Mouse (Mus musculus) frontal cortex, postnatal 36 days (tissue): Measurements from ENCODE around the gene Slc25a5.

ENCODE experiments used
- DNase-seq, 2 experiments: peaks; one replicate each; pipeline ENCODE4 v3.0.0; 2022; ENCODE audit warnings: low spot score in 2 of 2

The Slc25a5 gene

DNA sequence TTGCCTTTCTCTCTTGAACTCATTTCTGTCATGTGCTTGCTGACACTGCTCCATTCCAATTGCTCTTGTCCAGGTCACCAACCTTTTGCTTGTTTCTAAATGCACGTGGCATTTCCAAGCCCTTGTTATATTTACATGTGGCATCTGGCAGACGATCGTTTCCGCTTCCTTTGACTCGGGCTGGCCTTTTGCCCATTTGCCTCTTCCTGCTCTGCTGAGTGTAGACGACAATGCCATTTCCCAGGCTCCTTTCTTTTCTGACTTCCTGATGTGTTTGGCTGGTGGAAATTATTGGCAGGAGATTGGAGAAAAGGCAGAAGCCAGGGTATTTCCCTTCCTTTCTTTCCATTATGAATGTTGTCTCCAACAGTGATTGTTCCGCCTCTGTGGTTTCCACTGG, 43.9 kb downstream of the Slc25a5 start:
- DNase-seq: no peak

DNA sequence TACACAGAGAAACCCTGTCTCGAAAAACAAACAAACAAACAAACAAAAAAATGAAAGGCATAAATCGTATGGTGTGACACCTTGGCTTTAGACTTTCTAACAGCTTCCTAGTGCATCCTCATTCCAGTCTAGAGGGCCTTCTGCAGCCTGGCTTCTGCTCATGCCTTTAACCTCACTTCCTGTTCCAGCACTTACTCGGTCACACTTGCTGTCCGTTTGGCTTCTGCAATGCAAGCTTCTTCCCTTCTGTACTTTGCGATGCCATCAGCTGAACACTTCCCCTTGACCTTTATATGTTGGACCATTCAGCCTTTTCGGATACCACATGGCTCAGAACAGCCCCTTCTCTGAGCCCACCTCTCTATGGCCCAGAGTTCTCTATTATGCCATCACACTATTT, 46.2 kb downstream of the Slc25a5 start:
- DNase-seq: no peak

DNA sequence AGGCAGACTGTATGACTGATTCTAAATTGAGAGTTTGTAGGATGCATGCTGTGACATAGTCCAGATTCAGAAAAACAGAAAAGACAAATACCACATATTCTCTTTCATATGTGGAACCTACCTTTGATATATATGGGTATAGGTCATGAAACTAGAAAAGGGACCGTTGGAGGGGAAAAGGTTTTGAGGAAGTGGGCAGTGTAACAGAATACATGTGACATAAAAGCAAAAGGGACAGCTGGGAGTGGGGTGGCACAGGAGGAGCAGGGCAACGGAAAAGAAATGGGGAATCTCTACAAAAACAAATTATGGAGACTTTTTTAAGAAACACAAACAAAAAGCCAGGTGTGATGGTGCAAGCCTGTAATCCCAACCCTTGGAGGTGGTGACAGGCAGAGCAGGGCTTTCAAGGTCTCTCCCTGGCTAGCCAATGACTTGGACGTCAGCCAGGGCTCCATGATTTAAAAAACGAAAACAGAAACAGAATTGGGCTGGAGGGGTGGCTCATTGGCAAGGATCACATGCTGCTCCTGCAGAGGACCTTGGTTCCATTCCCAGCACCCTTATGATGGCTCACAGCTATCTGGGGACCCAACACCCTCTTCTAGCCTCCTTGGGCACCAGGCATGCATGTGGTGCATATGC, 48.0 kb downstream of the Slc25a5 start:
- DNase-seq: no peak

DNA sequence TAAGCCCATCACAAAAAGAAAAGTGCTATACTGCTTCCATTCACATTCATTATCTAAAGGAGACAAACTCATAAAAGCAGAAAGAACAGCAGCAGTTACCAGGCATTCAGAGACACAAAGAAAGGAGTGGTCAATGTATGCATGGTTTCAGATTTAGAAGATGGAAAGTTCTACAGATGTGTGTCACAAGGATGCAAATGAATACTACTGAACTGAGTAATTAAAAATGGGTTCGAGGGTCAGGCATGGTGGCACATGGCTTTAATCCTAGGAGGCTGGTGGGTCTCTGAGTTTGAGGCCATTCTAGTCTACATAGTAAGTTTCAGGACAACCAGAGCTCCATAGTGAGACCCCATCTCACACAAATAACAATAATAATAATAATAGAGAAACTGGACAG, 51.7 kb downstream of the Slc25a5 start:
- no peak for DNase-seq
